Mouse (Mus musculus): ENCODE data around the gene Hsd17b11. TPM values are rescaled to one million over a fixed set of nuclear protein-coding genes. Genes with fewer than 3 reads are reported as not detected.
"Not testable (repeated sequence)": the region's sequence is repeated elsewhere in the genome, so short reads cannot be mapped to it uniquely, and the experiment has no call there.

Hsd17b11 gene
- total RNA-seq, 1 experiment from 2014 or later, result 135 TPM

GRCm38 (mm10) chr5:103999738-104000137 lies 22.0 kb downstream of the Hsd17b11 start:
- peak; percentile 81 for ATAC-seq (replicated peaks; ENCODE audit: insufficient number of reproducible peaks, low FRiP score, low TSS enrichment, poor library complexity, severe bottlenecking)

GRCm38 (mm10) chr5:103998739-103999138 lies 23.0 kb downstream of the Hsd17b11 start:
- ATAC-seq (replicated peaks; ENCODE audit: insufficient number of reproducible peaks, low FRiP score, low TSS enrichment, poor library complexity, severe bottlenecking), result no peak

- 0 out of 2 replicates have a peak, but pooled peaks have one; percentile 35 for ATAC-seq (replicated peaks; ENCODE audit: insufficient number of reproducible peaks, low FRiP score, low TSS enrichment, poor library complexity, severe bottlenecking)
Observed at GRCm38 (mm10) chr5:103995181-103995580, 26.5 kb downstream of the Hsd17b11 start.

- ATAC-seq (replicated peaks; ENCODE audit: insufficient number of reproducible peaks, low FRiP score, low TSS enrichment, poor library complexity, severe bottlenecking), result no peak
Observed at GRCm38 (mm10) chr5:103994669-103995068, 27.1 kb downstream of the Hsd17b11 start.

- ATAC-seq (replicated peaks; ENCODE audit: insufficient number of reproducible peaks, low FRiP score, low TSS enrichment, poor library complexity, severe bottlenecking), result 0 out of 2 replicates have a peak, but pooled peaks have one; percentile 31
Observed at GRCm38 (mm10) chr5:103993601-103994000, 28.1 kb downstream of the Hsd17b11 start.

- ATAC-seq (replicated peaks; ENCODE audit: insufficient number of reproducible peaks, low FRiP score, low TSS enrichment, poor library complexity, severe bottlenecking), result no peak
Observed at GRCm38 (mm10) chr5:103992831-103993230, 28.9 kb downstream of the Hsd17b11 start.

GRCm38 (mm10) chr5:103980705-103981560 lies 40.8 kb downstream of the Hsd17b11 start:
- no peak for ATAC-seq (replicated peaks; ENCODE audit: insufficient number of reproducible peaks, low FRiP score, low TSS enrichment, poor library complexity, severe bottlenecking)

GRCm38 (mm10) chr5:103977907-103978570 lies 43.7 kb downstream of the Hsd17b11 start:
- ATAC-seq (replicated peaks; ENCODE audit: insufficient number of reproducible peaks, low FRiP score, low TSS enrichment, poor library complexity, severe bottlenecking), result no peak

- ATAC-seq (replicated peaks; ENCODE audit: insufficient number of reproducible peaks, low FRiP score, low TSS enrichment, poor library complexity, severe bottlenecking), result no peak
Observed at GRCm38 (mm10) chr5:103977297-103977696, 44.4 kb downstream of the Hsd17b11 start, which contains the start of gene Hsd17b13. Gene Hsd17b13 (minus strand): TSS chr5:103977410.

- ATAC-seq (replicated peaks; ENCODE audit: insufficient number of reproducible peaks, low FRiP score, low TSS enrichment, poor library complexity, severe bottlenecking), result no peak
Observed at GRCm38 (mm10) chr5:103975736-103976135, 46.0 kb downstream of the Hsd17b11 start.

GRCm38 (mm10) chr5:103972801-103973200 lies 48.9 kb downstream of the Hsd17b11 start:
- ATAC-seq (replicated peaks; ENCODE audit: insufficient number of reproducible peaks, low FRiP score, low TSS enrichment, poor library complexity, severe bottlenecking), result no peak; the same call in 1 of the 2 replicates

GRCm38 (mm10) chr5:103972379-103972778 lies 49.3 kb downstream of the Hsd17b11 start:
- no peak for ATAC-seq (replicated peaks; ENCODE audit: insufficient number of reproducible peaks, low FRiP score, low TSS enrichment, poor library complexity, severe bottlenecking)

GRCm38 (mm10) chr5:103971051-103971450 lies 50.7 kb downstream of the Hsd17b11 start:
- no peak for ATAC-seq (replicated peaks; ENCODE audit: insufficient number of reproducible peaks, low FRiP score, low TSS enrichment, poor library complexity, severe bottlenecking)

GRCm38 (mm10) chr5:103962935-103963429 lies 58.7 kb downstream of the Hsd17b11 start:
- ATAC-seq (replicated peaks; ENCODE audit: insufficient number of reproducible peaks, low FRiP score, low TSS enrichment, poor library complexity, severe bottlenecking), result no peak

GRCm38 (mm10) chr5:103954638-103955037 lies 67.1 kb downstream of the Hsd17b11 start:
- no peak for ATAC-seq (replicated peaks; ENCODE audit: insufficient number of reproducible peaks, low FRiP score, low TSS enrichment, poor library complexity, severe bottlenecking)

GRCm38 (mm10) chr5:103953135-103954083 lies 68.3 kb downstream of the Hsd17b11 start:
- ATAC-seq (replicated peaks; ENCODE audit: insufficient number of reproducible peaks, low FRiP score, low TSS enrichment, poor library complexity, severe bottlenecking), result no peak

- ATAC-seq (replicated peaks; ENCODE audit: insufficient number of reproducible peaks, low FRiP score, low TSS enrichment, poor library complexity, severe bottlenecking), result not testable (repeated sequence)
Observed at GRCm38 (mm10) chr5:103950138-103950537, 71.6 kb downstream of the Hsd17b11 start.

- ATAC-seq (replicated peaks; ENCODE audit: insufficient number of reproducible peaks, low FRiP score, low TSS enrichment, poor library complexity, severe bottlenecking), result no peak
Observed at GRCm38 (mm10) chr5:103943183-103943582, 78.5 kb downstream of the Hsd17b11 start.

Data from monocyte, adult 5-6 weeks (primary cell).